Mouse (Mus musculus) liver, embryonic 13.5 days (tissue): ENCODE data around the gene Cd70. TPM values are rescaled to one million over a fixed set of nuclear protein-coding genes. Genes with fewer than 3 reads are reported as not detected.

Source experiments
- polyA plus RNA-seq: library from polyadenylated mRNA; unstranded; fragments of >200 nt; fragmentation: Nextera tagmentation; extraction: Ambion mirVana; gene quantifications from 2 replicates; pipeline ENCODE4 v1.2.1, GENCODE M21; 2015

The Cd70 gene
- polyA plus RNA-seq, 1 experiment from 2014 or later: not detected

Other genes with a start within 250 kb of the Cd70 start
- gene Mllt1, start 214.4 kb downstream of the Cd70 start, polyA plus RNA-seq: 11.0 and 12.1 TPM in 2 replicates
- gene Acer1, start 167.7 kb downstream of the Cd70 start, polyA plus RNA-seq: not detected in 2 replicates
- 88.2 and 100.0 TPM in 2 replicates for gene Clpp, start 159.5 kb downstream of the Cd70 start, polyA plus RNA-seq
- gene Alkbh7, start 152.4 kb downstream of the Cd70 start, polyA plus RNA-seq: 19.7 and 20.9 TPM in 2 replicates
- gene Pspn, start 149.8 kb downstream of the Cd70 start, polyA plus RNA-seq: 0.23 TPM in 1 of 2 replicates, not detected in the other
- gene Gtf2f1, start 138.5 kb downstream of the Cd70 start, polyA plus RNA-seq: 64.4 and 73.9 TPM in 2 replicates
- 0.20 and 0.21 TPM in 2 replicates for gene Gm17949, start 138.3 kb downstream of the Cd70 start, polyA plus RNA-seq
- gene Khsrp, start 118.3 kb downstream of the Cd70 start, polyA plus RNA-seq: 26.2 and 27.8 TPM in 2 replicates
- gene Slc25a41, start 108.1 kb downstream of the Cd70 start, polyA plus RNA-seq: not detected in 2 replicates
- 2.9 and 3.1 TPM in 2 replicates for gene Crb3, start 90.7 kb downstream of the Cd70 start, polyA plus RNA-seq
- gene Slc25a23, start 89.9 kb downstream of the Cd70 start, polyA plus RNA-seq: 2.4 and 2.9 TPM in 2 replicates
- 0.97 and 1.6 TPM in 2 replicates for gene Dennd1c, start 71.3 kb downstream of the Cd70 start, polyA plus RNA-seq
- 0.55 and 0.87 TPM in 2 replicates for gene Tubb4a, start 62.0 kb downstream of the Cd70 start, polyA plus RNA-seq
- gene Tnfsf9, start 44.5 kb downstream of the Cd70 start, polyA plus RNA-seq: 1.0 and 1.1 TPM in 2 replicates
- 1.4 and 1.8 TPM in 2 replicates for gene Tnfsf14, start 44.4 kb upstream of the Cd70 start, polyA plus RNA-seq
- 98.2 and 119 TPM in 2 replicates for gene C3, start 78.4 kb upstream of the Cd70 start, polyA plus RNA-seq
- 13.7 and 15.2 TPM in 2 replicates for gene Gpr108, start 98.7 kb upstream of the Cd70 start, polyA plus RNA-seq
- 10.4 and 11.9 TPM in 2 replicates for gene Trip10, start 99.7 kb upstream of the Cd70 start, polyA plus RNA-seq
- gene Vav1, start 129.3 kb upstream of the Cd70 start, polyA plus RNA-seq: 11.6 and 12.5 TPM in 2 replicates
- gene Adgre1, start 208.9 kb upstream of the Cd70 start, polyA plus RNA-seq: 17.0 and 20.5 TPM in 2 replicates